Mouse (Mus musculus) spleen, postnatal 10 days (tissue): ENCODE data around the gene Igsf11.

Source experiments
- DNase-seq, 2 experiments: peaks; one replicate each; pipeline ENCODE4 v3.0.0; 2021 to 2022; ENCODE audit warnings: low spot score in 2 of 2

Igsf11 gene

DNA sequence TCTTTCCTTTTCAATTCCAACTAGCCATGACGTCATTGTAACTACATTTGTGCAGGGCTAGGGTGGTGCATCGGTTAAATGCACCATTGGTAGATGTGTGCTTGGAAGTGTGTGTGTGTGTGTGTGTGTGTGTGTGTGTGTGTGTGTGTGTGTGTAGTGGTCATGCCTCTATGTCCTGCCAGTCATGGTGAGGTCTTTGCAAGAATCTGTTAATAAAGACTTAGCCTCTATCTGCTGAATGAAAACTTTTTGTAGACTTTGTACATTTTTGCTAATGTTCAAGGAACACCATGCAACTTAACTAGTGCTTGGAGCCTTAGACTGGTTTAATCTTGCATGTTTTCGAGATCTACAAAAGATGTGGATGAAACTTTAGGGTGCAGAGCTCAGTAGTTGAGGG, 48.3 kb downstream of the Igsf11 start:
- no peak for DNase-seq

DNA sequence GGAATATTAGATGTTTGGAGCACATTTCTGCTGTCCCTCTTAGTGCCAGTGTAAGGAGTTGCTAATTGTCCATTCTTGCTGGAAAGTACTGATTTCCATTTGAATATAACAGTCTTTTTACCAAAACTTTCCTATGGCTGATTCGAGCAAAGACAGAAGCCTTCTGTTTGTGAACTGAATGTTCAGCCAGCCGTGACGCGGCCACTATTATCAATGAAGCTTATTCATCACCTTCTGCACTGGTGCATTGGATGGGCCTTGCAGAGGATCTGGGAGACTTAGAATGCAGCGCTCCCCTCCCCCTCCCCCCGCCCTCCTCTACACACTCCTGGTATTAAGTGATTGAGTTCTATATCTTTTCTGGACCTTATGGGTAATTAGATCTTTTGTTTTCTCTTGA, 48.8 kb downstream of the Igsf11 start:
- no peak for DNase-seq

DNA sequence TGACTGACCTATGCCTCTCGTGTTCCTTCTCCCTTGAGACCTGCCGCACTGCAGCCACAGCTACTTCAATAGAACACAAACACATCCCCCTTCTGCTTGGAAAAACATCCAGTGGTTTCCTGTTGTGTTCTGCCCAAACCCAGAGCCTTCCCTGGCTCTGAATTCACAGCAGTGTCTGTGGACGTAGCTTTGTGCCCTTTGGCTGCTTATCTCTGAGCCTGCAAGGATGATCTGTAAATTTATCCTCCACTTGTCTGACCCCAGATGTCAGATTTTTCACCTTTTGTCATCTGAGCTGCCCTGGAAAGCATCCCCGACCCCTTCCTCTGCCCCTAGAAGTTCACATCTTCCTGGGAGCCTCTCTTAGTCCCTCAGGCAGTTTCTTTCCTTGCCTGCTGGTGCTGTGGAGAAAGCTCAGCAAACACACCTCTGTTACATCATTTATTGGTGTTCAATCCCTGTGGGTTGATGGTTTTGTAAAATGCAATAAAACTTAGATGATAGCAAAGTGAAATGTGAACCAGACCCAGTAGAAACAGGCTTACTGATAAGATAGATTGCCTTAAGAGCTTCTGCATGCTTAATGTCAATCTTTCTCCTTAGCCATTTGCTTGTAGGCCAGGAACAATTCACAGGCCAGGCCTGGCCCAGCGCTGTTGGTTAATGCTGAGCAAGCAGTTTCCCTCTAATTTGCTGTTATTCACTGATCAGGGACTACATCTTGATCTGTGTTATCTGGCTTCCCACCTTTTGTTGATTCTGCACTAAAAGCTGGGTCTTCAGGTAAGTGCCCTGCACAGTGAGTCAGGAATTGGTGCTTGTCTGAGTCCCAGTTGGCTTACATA, 51.5 kb downstream of the Igsf11 start:
- no peak for DNase-seq

DNA sequence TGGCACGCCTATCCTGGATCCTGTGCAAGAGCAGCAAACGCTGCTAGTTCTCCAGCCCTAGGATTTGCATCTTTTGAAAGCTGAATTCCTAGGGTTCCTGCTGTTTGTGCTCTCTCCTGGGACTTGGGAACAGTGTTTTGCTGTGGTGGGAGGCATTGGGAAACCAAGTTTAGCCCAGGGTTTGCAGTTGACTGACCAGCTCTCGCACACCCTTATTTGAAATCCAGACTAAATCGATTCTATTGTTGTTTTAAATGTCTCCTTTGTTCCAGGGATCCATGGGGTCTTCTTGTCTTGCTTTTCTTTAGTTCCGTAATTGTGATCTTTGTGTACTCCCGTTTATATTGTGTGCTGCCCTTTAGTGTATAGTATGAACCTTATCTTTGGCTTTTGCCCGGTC, 52.6 kb downstream of the Igsf11 start:
- DNase-seq: no peak

DNA sequence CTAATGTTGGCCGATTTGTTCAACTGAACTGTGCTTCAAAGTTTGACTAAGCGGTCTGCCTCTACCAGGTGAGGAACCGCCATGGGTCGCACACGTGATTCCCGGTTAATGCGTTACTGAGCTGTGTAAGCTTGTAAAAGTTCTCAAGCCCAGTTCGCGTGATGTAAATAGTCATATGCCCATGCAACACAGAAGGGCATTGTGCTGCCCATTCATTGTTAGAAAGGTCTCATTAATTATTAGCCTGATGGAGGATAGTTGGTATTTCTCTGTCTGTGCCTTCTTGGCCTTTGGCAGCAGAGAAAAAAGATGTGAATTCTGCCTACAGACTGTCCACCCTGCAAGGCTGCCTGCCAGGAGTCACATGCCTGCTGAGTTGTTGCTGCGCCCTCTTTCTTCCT, 53.1 kb downstream of the Igsf11 start:
- DNase-seq: no peak

DNA sequence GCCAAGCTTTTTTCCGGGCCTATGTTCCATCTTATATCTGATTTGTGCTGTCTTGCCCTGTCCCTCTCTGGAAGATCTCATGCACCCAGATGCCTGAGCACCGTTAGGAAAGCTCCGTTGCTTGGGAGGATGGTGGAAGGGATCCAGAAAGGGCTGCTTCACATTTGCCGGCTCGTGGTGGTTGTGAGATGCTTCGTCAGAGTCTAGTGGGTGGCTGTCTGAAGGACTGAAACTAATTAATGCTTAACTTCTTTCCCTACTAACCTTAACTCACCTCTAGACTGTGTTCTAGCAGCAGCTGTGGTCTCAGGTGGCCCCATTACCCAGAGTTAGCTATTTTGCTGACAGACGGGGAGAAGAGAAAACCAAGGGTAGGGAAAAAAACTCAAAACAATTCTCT, 54.0 kb downstream of the Igsf11 start:
- no peak for DNase-seq

DNA sequence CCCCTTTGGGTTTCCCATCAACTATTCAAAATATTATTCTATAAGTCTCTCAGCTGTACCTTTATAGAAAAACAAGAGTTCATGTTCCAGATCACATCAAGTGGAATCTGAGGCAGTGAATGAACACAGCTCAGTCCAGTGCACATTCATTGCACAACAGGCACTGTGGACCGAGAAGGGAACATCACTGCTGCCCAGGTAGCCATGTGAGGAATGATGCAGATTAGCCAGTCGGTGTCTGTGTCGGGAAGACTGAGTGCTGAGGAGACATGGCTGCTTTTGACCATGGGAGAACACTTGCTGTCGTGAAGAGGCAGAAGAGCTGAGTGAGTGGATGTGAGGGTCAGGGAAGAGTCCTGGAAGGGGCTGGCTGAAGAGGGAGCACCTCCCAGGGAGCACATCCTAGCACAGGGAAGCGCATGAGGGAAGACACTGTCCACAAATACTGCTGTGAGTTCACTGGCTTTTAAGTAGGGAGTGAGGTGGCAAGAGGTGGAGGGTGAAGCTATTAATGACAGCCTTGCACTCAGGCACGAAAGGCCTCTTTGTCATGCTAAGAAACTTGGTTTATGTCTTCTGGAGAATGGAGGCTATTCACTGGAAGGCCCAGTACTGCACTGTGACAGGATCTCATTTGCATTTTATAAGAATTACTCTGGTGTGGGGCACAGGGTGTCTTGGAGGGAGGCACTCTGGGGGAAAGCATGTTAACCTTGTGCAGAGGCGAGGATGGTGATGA, 54.8 kb downstream of the Igsf11 start:
- no peak for DNase-seq

DNA sequence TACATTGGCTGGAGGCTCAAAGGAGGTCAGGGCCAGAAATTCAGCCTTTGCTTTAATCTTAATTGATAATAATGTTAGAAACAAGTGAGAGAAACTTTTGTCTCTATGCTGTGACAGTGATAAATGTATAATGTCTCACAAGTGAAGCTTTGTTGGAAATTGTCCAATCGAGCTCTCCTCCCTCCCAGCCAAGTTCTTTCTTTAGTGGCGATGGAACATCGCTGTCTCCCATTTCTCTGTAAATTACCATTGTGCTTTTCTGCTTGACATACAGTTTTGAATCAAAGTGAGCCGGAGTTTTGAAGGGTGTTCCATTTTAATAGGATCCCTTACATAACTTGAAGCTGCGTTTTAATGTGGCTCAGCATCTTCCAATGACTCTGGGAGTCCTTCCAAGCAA, 56.0 kb downstream of the Igsf11 start:
- no peak for DNase-seq

DNA sequence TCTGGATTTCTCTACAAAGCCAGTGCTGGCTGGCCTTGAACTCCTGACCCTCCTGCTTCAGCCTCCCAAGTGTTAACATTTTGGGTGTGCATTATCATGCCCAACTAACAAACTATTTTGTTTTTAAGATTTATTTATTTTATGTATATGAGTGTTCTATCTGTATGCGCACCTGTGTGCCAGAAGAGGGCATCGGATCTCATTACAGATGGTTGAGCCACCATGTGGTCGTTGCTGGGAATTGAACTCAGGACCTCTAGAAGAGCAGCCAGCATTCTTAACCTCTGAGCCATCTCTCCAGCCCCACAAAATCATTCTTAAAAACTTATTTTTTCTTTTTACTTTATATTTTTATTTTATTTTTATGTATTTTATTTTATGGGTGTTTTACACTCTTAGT, 60.4 kb downstream of the Igsf11 start:
- DNase-seq: no peak

DNA sequence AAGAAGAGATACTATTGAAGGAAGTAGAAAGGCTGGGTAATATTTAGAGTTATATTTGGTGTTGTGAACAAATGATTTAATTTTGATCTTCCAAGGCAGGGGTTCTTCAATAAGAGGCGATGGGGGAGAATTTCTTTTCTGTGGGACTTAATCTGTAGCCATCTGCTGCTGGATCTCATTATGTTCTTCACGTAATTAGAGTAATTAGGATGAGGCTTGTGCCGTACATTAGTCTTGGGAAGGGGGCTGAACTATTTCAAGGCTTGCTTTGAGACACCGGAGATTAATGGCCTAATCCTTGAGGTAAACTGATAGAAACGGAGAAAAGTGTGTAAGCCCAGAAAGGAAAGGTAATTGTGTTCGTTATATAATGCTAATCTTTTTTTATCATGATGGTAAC, 61.4 kb downstream of the Igsf11 start:
- no peak for DNase-seq

DNA sequence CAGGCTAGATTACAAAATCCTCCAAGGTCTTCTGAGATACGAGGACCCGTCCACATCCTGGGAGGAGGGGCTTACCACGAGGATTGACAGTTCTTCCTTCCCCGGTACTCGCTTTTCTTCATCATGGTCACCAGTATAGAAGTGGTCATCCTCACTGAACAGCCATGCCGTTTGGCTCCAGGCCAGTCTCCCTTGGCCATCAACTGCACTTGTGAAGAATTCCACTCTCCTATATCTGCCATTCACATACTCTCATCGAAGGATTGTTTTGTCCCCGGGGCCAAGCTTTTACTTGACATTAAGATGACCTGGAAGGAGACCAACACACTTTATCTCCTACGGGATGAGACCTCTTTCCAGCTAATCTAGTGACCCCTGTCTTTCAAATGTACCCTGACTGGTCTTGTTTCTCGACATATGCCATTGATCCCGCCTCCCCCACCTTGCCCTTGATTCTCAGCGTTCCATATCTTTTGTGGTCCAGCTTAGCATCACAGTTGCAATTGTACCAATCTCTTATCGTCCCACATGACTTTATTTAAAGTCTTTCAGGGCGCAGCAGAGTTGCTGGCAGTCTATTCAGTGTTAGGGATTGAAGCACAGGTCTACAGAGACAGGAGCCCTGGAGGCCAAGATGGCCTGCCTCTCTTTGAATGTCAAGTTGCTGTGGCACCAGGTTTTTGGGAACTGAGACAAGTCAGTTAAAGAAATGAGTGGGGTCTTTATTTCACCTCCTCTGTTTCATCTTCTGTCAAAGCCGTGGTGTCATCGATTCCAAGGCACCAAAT, 62.2 kb downstream of the Igsf11 start:
- no peak for DNase-seq

DNA sequence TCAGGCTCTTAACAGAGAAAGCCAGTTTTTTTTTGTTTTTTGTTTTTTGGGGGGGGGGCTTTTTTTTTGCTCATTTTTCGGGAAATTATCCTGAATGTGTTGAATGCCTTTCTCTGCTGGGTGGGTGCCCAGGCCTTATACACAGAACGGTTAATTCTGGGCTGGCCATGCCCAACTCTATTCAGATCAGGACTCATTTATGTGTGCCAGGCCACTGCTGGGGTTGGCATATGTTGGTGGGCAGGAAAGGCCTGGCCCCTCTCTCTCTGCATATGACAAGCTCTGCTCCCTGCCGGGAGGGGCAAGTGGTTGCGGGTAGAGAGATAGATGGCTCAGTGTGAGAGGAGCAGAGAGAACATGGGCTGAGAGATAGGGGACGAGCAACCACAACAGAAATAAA, 62.8 kb downstream of the Igsf11 start:
- DNase-seq: no peak

DNA sequence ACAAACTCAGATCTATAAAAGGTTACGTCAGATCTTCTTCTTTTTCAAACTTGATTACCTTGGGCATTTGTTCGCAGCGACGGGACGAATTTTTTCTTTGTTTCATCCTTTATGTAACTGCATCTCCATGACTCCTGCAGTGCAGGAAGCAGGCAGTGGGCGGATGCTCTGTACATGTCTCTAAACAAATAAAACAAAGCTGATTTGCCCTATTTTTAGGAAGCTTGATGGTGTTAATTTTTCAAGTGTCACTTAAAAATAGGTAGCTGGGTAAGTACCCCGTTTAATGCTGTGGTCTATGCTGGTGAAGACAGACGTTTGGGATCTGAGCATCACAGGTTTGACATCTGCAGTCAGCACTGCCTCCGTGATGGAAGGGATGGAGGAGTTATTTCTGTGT, 66.3 kb downstream of the Igsf11 start:
- no peak for DNase-seq

DNA sequence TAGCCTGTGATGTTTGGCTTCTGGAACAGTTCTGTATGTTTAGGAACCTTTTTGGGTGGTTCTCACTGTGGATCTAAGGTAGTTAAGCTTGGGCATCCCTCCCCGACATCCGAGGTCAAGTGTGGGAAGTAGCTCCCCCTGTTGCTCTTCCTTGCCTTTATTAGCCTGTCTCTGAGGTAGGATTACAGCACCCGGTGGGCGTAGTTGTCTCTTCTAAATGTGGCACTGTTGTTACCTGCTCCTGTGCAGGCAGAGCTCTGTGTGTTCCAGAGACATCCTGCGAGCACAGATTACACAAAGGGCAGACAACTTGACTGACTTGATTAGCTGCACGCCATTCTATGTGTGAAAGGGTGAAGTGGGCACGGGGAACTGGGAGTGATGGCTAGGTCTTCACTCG, 68.1 kb downstream of the Igsf11 start:
- DNase-seq: no peak

DNA sequence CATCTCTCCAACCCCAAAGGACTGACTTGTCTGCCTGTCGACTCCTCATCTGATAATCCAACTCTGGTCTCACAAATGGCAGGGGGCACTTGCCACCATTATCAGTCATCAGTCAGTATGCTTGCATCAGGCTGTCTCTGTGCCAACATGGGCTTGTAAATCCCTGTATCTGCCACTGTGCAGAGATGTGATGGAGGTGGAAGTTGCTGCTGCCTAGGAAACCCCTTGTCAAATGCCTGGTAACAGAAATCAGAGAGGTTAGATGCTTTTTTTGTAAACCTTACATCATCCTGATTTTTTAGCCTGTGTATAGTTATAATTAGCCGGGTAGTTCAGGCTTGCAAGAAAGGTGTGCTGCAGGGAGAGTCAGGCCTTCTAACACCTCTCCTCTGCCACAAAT, 69.4 kb downstream of the Igsf11 start:
- DNase-seq: no peak

DNA sequence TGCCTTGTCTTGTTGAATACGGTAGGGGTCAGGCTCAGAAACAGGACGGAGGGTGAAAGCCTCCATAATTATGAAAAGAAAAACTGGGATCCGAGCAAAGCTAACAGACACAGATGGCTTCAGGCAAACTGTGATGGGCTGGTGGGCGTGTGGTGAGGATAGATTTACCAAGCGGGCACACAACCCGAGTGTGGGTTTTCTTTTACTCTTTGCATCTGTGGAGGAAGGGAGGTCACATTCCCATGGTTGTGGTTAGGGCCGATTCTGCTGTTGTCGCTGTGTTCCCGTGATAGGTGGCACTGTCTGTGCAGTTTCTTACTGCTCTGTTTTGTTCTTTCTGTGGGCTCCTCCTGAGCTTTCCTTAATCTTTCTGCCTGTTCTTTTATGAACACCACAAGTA, 70.2 kb downstream of the Igsf11 start:
- DNase-seq: no peak

DNA sequence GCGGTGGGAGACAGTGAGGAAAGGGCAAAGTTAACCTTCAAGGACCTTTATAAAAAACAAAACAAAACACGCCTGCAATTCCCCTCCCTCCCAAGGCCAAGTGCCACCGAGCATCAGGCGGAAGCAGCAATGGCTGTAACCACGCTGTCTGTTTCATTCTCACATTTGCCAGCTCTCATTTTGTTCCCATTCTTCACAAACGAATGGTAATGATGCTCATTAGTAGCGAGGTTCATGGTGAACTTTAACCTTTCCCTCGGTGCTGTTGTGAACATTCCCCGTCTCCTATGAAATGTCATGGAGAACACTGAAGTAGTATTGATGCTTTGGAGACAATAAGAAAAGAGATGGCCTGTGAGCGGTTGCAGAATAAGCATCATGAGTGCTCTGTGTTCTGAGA, 74.6 kb downstream of the Igsf11 start:
- DNase-seq: no peak

DNA sequence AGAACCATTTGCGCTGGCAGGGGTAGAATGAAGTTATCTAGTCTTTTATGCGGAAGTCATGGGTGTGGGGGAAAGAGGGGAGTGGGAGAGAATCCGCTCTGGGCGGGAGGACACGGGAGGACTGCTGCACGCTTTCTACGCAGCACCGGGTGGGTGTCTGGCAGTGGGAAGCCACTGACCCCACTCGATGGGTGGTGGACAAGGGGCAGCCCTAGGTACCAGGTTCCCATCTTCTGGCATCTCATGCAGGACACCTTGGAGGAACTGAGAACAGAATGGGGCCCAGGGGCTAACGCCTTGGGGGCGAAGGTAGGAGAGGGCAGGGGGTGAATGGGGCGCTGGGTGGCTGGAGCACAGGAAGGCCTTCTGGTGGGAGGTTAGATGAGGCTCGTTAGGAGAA, 83.7 kb downstream of the Igsf11 start:
- DNase-seq: no peak

DNA sequence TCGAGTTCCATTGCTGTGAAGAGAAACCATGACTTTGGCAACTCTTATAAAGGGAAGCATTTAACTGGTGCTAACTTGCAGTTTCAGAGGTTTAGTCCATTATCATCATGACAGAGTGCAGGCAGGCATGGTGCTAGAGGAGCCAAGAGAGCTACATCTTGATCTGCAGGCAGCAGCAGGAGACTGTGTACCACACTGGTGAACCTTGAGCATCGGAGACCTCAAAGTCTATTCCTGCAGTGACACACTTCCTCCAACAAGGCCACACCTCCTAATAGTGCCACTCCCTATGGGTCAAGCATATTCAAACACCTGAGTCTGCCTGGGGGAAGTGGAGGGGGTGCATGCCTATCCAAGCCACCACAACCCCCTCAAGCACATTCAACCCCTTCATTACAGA, 86.1 kb downstream of the Igsf11 start:
- no peak for DNase-seq

DNA sequence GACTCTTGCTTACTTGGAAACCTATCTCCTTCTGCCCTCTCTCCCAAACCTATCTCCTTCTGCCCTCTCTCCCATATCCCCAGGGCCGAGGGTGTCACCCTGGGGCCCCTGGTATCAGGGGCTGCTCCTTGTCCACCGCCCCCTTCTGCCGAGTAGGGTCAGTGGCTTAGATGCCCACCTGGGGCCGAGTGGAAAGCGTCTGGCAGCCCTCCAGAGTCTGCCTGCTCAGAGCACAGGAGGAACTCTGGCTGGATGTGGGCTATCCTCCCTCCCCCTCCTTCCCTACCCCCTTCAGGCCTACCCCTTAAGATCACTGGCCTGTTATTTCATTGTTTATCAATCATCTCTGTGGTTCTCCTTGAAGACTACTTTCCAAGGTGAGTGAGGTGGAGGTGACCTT, 88.1 kb downstream of the Igsf11 start:
- DNase-seq: no peak

DNA sequence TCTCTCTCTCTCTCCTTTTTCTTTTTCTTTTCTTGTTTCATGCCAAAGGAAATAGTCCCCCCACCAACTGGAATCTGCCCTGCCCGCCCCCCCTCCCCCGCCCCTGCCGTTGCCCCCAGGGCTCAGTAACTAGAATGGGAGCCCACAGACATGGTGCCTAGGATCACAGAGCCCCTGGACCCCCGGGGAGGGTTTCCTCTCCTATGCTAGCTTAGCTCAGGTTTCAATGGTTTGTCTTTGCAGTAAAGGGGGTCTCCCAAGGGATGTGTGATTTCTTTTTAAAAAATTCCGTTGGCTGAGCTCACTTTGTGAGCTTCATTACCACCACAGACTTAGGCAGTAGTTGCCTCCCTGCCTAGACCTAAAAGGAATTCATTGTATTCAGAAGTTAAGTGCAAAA, 89.6 kb downstream of the Igsf11 start:
- no peak for DNase-seq

DNA sequence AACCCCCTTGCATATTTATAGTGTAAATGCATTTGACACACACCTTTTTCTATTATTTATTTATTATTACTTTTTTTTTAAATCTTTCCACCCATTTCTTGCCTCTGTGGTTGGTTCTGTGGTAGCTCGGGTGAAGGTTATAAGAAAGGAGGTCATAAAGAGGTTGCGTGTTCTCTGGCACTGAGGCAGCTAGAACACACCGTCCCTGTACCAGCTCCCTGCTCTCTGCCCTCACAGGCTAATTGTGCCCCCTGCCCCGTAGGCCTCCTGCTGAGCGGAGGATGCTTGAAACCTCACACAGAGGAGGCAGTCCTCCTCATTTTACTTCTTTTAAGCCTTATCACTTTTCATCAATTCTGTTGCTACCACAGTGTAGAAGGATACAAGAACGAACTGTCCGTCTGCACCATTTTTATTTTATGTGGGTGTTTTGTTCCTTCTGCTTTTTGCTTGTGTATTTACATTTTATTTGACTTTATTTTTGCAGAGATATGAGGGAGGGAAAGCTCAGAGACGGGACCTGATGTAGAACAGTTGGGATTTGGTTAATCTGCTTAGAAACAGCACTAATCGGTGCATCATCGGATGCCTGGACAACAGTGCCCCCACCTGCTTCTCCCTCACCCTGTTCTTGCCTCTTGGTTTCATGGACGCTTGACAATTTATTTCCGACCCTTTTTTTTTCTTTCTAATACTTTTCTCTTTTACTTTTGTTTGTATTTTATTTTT, 90.2 kb downstream of the Igsf11 start:
- no peak for DNase-seq
